Mouse (Mus musculus): ENCODE results near the gene Mdc1. TPM values are rescaled to one million over a fixed set of nuclear protein-coding genes. Genes with fewer than 3 reads are reported as not detected.

The Mdc1 gene
- polyA plus RNA-seq, 1 experiment from 2014 or later, result 21.6 TPM

DNA sequence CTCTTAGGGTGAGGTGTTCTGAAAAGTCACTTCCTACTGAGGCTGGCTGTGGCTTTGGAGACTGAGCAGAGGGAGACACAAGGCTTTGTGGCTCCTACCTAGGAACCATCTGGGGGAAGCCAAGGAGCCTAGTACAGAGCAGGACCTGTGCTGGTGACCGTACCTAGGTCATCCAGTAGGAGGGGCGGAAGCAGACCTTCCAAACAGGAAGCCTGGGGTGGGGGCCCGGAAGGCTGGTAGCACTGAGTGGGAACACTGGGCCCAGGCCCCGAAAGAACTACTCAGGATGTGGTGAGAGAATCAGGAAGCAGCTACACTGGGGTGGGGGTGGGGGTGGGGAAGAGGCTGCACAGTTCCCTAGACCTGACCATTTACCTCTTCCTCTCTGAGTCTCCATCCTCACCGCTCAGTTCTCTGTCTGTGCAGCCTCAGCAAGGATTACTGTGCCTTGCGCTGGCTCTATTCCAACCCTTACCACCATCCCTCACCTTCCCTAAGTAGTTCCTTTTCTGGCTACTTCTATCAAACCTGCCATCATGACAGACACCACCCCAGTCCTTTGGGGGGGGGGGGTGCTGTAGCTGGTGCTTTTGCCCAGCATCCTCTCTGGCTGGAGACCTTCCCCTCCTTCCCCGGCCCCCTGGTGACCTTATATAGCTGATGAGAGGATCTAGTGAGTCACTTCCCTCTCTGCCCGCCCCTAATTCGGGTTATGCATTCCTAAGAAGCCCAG is 29.0 kb downstream of the Mdc1 start:
- Histone ChIP-seq H3K36me3 (ENCODE audit: insufficient read depth) (peaks cover 31% of the 10 kb centered on the region), H3K4me2 (peak overlapping the region; percentile 98), H3K27ac (ENCODE audit: low read depth) (peak overlapping the region; percentile 98), H3K4me3 (ENCODE audit: low read depth, low read length) (peak overlapping the region; percentile 68), H3K4me1 (ENCODE audit: insufficient read depth) (peaks cover 12% of the 10 kb centered on the region), H3K9ac (peak overlapping the region; percentile 80), H3K9me3 (ENCODE audit: low read depth, low read length) (no peaks in the 10 kb centered on the region), H3K27me3 (ENCODE audit: insufficient read depth, low read length) (no peaks in the 10 kb centered on the region)
- TF ChIP-seq CTCF (IDR thresholded peaks at IDR 0.05; ENCODE audit: low read depth), result no peak
- ATAC-seq (ENCODE audit: insufficient read depth), result peak; percentile 29; the same call in 1 of the 2 replicates
- peak; percentile 72 for DNase-seq
- 34% methylated on average over 9 of the region's 9 CpGs for WGBS

DNA sequence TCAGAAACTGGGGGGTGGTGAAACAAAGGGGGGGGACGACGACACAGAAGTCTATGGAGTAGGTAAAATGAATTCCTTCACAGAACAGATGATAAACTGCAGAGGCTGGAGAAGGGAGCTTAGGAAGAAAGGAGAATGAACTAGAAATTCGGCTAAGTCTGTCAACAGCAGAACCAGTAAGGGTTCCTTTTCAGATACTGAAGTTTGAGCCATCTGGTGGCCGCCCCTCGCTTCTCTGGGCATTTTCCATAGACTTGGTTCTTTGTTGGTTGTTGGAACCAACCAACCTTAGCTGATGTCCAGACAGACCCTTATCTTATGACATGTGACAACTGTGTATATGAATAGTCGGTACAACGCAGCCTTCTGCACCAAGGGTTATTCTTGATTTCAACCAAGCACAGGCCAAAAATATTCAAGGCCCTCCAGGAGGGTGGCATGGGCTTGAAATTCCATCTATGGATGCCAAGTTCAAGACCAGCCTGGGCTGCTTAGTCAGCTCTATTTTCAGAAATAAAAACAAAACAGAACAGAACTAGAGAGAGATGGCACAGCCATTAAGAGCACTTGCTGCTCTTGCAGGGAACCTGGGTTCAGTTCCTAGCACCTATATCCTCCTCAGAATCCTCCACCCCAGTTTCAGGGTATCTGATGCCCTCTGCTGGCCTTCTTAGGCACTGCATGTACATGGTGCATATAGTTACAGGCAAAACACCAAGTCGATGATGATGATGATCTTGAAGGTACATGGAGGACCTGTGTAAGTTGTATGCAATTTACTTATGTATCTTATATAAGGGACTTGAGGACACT is 29.8 kb downstream of the Mdc1 start:
- no peaks in the 10 kb centered on the region for H3K27me3 ChIP-seq (ENCODE audit: insufficient read depth, low read length)
- DNase-seq (peak; percentile 61), ATAC-seq (ENCODE audit: insufficient read depth) (no peak)
- WGBS, result 62% methylated on average over 8 of the region's 8 CpGs
- TF ChIP-seq CTCF (IDR thresholded peaks at IDR 0.05; ENCODE audit: low read depth), result peak; percentile 64
- H3K9me3 ChIP-seq (ENCODE audit: low read depth, low read length), result no peaks in the 10 kb centered on the region
- H3K4me1 ChIP-seq (ENCODE audit: insufficient read depth), result peaks cover 12% of the 10 kb centered on the region
- H3K27ac ChIP-seq (ENCODE audit: low read depth), result peak overlapping the region; percentile 74; the same call in 1 of the 2 replicates
- peaks cover 36% of the 10 kb centered on the region for H3K36me3 ChIP-seq (ENCODE audit: insufficient read depth)
- peak overlapping the region; percentile 68 for H3K4me3 ChIP-seq (ENCODE audit: low read depth, low read length)
- 0 out of 2 replicates have a peak overlapping the region, but pooled peaks have one; percentile 80 for H3K9ac ChIP-seq
- H3K4me2 ChIP-seq, result peak overlapping the region; percentile 98

DNA sequence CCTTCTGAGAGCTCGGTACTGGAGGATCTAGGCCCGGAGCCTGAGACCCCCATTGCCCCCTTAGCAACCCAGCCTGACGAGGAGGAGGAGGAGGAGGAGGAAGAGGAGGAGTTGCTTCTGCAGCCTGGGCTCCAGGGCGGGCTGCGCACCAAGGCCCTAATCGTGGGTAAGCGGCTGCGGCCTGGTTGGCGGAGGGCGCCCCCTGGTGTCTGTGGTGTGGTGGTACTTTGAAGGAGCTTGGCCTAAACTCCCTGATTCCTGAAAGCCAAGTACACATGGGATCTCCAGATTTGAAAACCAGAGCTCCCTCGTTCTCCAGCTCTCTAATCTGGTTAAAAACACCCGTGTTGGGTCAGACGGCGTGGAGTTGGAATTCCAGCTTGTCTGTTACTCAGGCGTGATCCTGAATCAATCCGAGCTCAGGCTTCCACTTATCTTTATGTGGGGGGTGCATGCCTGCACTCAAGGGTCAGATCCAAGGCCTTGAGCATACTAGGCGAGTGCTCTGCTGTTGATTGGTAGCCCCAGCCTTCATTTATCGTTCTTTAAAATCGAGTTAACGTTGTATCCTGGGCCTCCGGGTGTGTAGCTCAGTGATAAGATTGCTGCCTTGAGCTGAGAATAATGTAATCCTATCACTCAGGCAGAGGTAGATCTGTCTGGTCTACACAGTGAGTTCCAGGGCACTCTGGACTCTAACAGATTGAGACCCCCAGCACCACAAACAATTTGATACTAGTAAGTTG is 32.6 kb downstream of the Mdc1 start:
- peaks cover 7% of the 10 kb centered on the region; the same call in 1 of the 2 replicates for H3K4me1 ChIP-seq (ENCODE audit: insufficient read depth)
- peak; percentile 91 for DNase-seq
- H3K9ac ChIP-seq, result no peak overlapping the region
- H3K4me2 ChIP-seq, result peak overlapping the region; percentile 46
- H3K9me3 ChIP-seq (ENCODE audit: low read depth, low read length), result no peaks in the 10 kb centered on the region
- WGBS, result 28% methylated on average over 21 of the region's 21 CpGs
- H3K36me3 ChIP-seq (ENCODE audit: insufficient read depth), result peaks cover 46% of the 10 kb centered on the region
- no peaks in the 10 kb centered on the region for H3K27me3 ChIP-seq (ENCODE audit: insufficient read depth, low read length)
- H3K27ac ChIP-seq (ENCODE audit: low read depth), result 0 out of 2 replicates have a peak overlapping the region, but pooled peaks have one; percentile 13
- TF ChIP-seq CTCF (IDR thresholded peaks at IDR 0.05; ENCODE audit: low read depth), result peak; percentile 95
- peak; percentile 15; the same call in 1 of the 2 replicates for ATAC-seq (ENCODE audit: insufficient read depth)
- no peak overlapping the region for H3K4me3 ChIP-seq (ENCODE audit: low read depth, low read length)

DNA sequence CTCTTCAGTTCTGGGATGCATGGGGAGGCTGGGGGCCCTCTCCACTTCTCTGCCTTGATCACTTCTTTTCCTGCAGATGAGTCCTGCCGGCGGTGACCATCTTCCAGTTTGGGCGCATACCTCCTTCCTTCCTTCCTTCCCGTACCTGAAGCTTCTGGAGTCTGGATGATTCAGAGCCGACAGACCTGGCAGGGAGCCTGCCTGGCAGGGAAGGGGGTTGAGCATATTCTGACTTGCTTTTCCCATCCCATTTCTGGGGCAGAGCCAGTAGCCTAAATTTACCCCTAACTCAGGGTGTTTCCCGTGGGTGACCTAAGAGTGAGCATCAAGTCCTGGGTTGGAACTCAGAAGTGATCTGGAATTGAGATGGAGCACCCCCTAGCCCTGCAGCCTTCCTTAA is 33.4 kb downstream of the Mdc1 start:
- Histone ChIP-seq H3K4me3 (ENCODE audit: low read depth, low read length) (no peak overlapping the region), H3K36me3 (ENCODE audit: insufficient read depth) (peaks cover 46% of the 10 kb centered on the region), H3K9me3 (ENCODE audit: low read depth, low read length) (no peaks in the 10 kb centered on the region), H3K4me1 (ENCODE audit: insufficient read depth) (peaks cover 5% of the 10 kb centered on the region; the same call in 1 of the 2 replicates), H3K9ac (no peak overlapping the region), H3K4me2 (no peak overlapping the region), H3K27me3 (ENCODE audit: insufficient read depth, low read length) (no peaks in the 10 kb centered on the region), H3K27ac (ENCODE audit: low read depth) (no peak overlapping the region)
- TF ChIP-seq CTCF (IDR thresholded peaks at IDR 0.05; ENCODE audit: low read depth), result no peak
- DNase-seq (no peak), ATAC-seq (ENCODE audit: insufficient read depth) (no peak)
- WGBS, result 86% methylated on average over 6 of the region's 6 CpGs

DNA sequence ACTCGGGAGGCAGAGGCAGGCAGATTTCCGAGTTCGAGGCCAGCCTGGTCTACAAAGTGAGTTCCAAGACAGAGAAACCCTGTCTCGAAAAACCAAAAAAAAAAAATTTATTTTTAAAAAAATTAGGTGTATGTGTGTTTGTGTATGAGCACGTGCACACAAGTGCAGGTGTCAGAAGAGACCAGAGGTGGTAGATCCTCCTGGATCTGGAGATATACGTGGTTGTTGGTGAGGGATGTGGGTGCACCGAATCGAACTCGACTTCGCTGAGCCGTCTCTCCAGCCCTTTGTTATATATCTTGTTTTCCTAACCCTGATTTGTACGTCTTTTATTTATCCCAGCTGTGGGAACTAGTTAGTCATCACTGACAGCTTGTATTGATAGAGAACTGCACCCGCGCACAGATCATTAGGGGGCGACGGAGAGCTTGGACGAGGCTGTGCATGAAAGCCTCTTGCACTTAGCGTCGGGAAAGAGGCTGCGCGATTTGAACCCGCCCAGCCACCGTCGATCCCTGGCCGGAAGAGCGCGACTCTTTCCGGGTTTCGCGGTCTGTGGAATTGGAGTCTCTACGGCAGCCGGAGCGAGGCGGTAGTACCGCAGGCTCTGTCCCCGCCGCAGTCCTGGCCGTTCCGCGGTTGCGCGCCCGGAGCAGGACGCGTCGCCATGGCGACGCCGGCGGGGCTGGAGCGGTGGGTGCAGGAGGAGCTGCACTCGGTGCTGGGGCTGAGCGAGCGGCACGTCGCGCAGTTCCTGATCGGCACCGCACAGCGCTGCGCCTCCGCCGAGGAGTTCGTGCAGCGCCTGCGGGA is 38.1 kb downstream of the Mdc1 start, which contains the start of gene Dhx16:
TSS of gene Dhx16 (plus strand) at position 575 of the 813 bp plus-strand sequence.
- H3K9me3 ChIP-seq (ENCODE audit: low read depth, low read length), result no peaks in the 10 kb centered on the region
- whole genome bisulfite sequencing, result 6% methylated on average over 66 of the region's 66 CpGs
- H3K36me3 ChIP-seq (ENCODE audit: insufficient read depth), result peaks cover 54% of the 10 kb centered on the region
- peak within 1 kb of the TSS; percentile 93 for H3K4me3 ChIP-seq (ENCODE audit: low read depth, low read length)
- peak within 1 kb of the TSS; percentile 52 for H3K27ac ChIP-seq (ENCODE audit: low read depth)
- DNase-seq, result peak; percentile 98
- no peaks in the 10 kb centered on the region for H3K27me3 ChIP-seq (ENCODE audit: insufficient read depth, low read length)
- peak; percentile 91 for ATAC-seq (ENCODE audit: insufficient read depth)
- H3K4me1 ChIP-seq (ENCODE audit: insufficient read depth), result 0 out of 2 replicates have a peak, but pooled peaks cover 5% of the 10 kb centered on the region
- H3K4me2 ChIP-seq, result peak within 1 kb of the TSS; percentile 73
- peak; percentile 85 for TF ChIP-seq CTCF (IDR thresholded peaks at IDR 0.05; ENCODE audit: low read depth)
- peak within 1 kb of the TSS; percentile 83 for H3K9ac ChIP-seq

DNA sequence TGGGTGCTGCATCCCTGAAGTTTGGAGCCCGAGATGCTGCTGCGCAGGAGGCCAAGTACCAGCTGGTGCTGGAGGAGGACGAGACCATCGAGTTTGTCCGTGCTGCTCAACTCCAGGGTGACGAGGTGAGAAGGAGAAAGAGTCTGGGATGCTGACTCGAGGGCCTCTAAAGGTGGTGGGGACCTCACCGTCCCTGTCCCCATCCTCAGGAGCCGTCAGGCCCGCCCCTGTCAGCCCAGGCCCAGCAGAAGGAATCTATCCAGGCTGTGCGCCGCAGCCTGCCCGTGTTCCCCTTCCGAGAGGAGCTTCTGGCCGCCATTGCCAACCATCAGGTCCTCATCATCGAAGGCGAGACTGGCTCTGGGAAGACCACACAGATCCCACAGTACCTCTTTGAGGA is 41.6 kb downstream of the Mdc1 start:
- Histone ChIP-seq H3K4me1 (ENCODE audit: insufficient read depth) (0 out of 2 replicates have a peak, but pooled peaks cover 5% of the 10 kb centered on the region), H3K9ac (no peak overlapping the region), H3K4me2 (no peak overlapping the region), H3K36me3 (ENCODE audit: insufficient read depth) (peaks cover 61% of the 10 kb centered on the region), H3K27me3 (ENCODE audit: insufficient read depth, low read length) (no peaks in the 10 kb centered on the region), H3K9me3 (ENCODE audit: low read depth, low read length) (no peaks in the 10 kb centered on the region), H3K27ac (ENCODE audit: low read depth) (no peak overlapping the region), H3K4me3 (ENCODE audit: low read depth, low read length) (no peak overlapping the region)
- WGBS, result 90% methylated on average over 17 of the region's 17 CpGs
- DNase-seq (no peak), ATAC-seq (ENCODE audit: insufficient read depth) (no peak)
- no peak for TF ChIP-seq CTCF (IDR thresholded peaks at IDR 0.05; ENCODE audit: low read depth)

Data from lung, embryonic 14.5 days (tissue).